Mouse (Mus musculus) testis, adult 2 months (tissue): ENCODE measurements around the gene Wdr86.

Experiments used
- CTCF ChIP-seq: fragments of 200-500 bp; IDR thresholded peaks from 2 replicates; pipeline ENCODE4 v1.5.1; 2012; ENCODE audit warnings: low read depth, mild to moderate bottlenecking, inconsistent platforms, low read length, moderate library complexity; ENCODE audit not compliant: control insufficient read depth, insufficient read depth, insufficient replicate concordance
- POLR2A ChIP-seq: fragments of 200-500 bp; IDR thresholded peaks from 2 replicates; pipeline ENCODE4 v1.6.1; 2012; ENCODE audit warnings: low read depth, mild to moderate bottlenecking, inconsistent platforms, low read length, moderate library complexity; ENCODE audit not compliant: control insufficient read depth

- TF ChIP-seq CTCF (no peak), POLR2A (no peak)
Observed at GRCm38 (mm10) chr5:24741172-24741885, 10.8 kb upstream of the Wdr86 start.
